Mouse (Mus musculus) splenic B cell, adult 2 months (primary cell): Measurements from ENCODE around the gene Ctxn2.
"Not testable (repeated sequence)": the region's sequence is repeated elsewhere in the genome, so short reads cannot be mapped to it uniquely, and the experiment has no call there.

ENCODE experiments used
- DNase-seq: peaks from one replicate; pipeline ENCODE4 v3.0.0-alpha.2; 2011; ENCODE audit warnings: low read depth, low spot score
- H3K27me3 ChIP-seq: 2 replicates; pipeline ENCODE4 v1.6.1; 2012; ENCODE audit warnings: mild to moderate bottlenecking, low read length, moderate library complexity, mixed read lengths; ENCODE audit not compliant: control insufficient read depth, poor library complexity, insufficient read depth, severe bottlenecking
- H3K36me3 ChIP-seq: 2 replicates; pipeline ENCODE4 v1.6.1; 2012; ENCODE audit warnings: mild to moderate bottlenecking, low read length, moderate library complexity, mixed read lengths; ENCODE audit not compliant: control insufficient read depth, poor library complexity, insufficient read depth, severe bottlenecking

Ctxn2 gene

GRCm38 (mm10) chr2:125135903-125136811, at the start of gene Ctxn2:
Ctxn2 (plus strand) TSS chr2:125136692.
- Histone ChIP-seq H3K36me3 (no peaks in the 10 kb centered on the region), H3K27me3 (no peaks in the 10 kb centered on the region)
- DNase-seq = peak; percentile 65

- H3K27me3 ChIP-seq = no peaks in the 10 kb centered on the region
- DNase-seq = no peak
- H3K36me3 ChIP-seq = 0 out of 2 replicates have a peak, but pooled peaks cover 1% of the 10 kb centered on the region
Observed at GRCm38 (mm10) chr2:125088757-125089156, 47.7 kb upstream of the Ctxn2 start.

GRCm38 (mm10) chr2:125092123-125092522, 44.4 kb upstream of the Ctxn2 start:
- not testable (repeated sequence) for DNase-seq

GRCm38 (mm10) chr2:125104491-125104890, 32.0 kb upstream of the Ctxn2 start:
- not testable (repeated sequence) for H3K36me3 ChIP-seq, DNase-seq

More at GRCm38 (mm10) chr2:125092123-125092522, 44.4 kb upstream of the Ctxn2 start:
- not testable (repeated sequence) for H3K36me3 ChIP-seq, H3K27me3 ChIP-seq

GRCm38 (mm10) chr2:125106536-125106935, 30.0 kb upstream of the Ctxn2 start:
- not testable (repeated sequence) for DNase-seq, H3K27me3 ChIP-seq, H3K36me3 ChIP-seq

More at GRCm38 (mm10) chr2:125104491-125104890, 32.0 kb upstream of the Ctxn2 start:
- not testable (repeated sequence) for H3K27me3 ChIP-seq

GRCm38 (mm10) chr2:125119381-125120110, 16.9 kb upstream of the Ctxn2 start:
- Histone ChIP-seq H3K27me3 (no peaks in the 10 kb centered on the region), H3K36me3 (no peaks in the 10 kb centered on the region)
- DNase-seq = no peak

GRCm38 (mm10) chr2:125122288-125122623, 14.2 kb upstream of the Ctxn2 start:
- peak; percentile 31 for DNase-seq
- no peaks in the 10 kb centered on the region for H3K36me3 ChIP-seq
- H3K27me3 ChIP-seq = no peaks in the 10 kb centered on the region

GRCm38 (mm10) chr2:125122624-125123476, 13.6 kb upstream of the Ctxn2 start:
- Histone ChIP-seq H3K27me3 (no peaks in the 10 kb centered on the region; the same call in 1 of the 2 replicates), H3K36me3 (no peaks in the 10 kb centered on the region)
- peak; percentile 54 for DNase-seq

- no peaks in the 10 kb centered on the region; the same call in 1 of the 2 replicates for H3K27me3 ChIP-seq
- DNase-seq = peak; percentile 90
- no peaks in the 10 kb centered on the region for H3K36me3 ChIP-seq
Observed at GRCm38 (mm10) chr2:125123477-125123852, 13.0 kb upstream of the Ctxn2 start, which contains the start of gene Myef2. Myef2 (minus strand) TSS chr2:125123661.

GRCm38 (mm10) chr2:125125824-125126223, 10.7 kb upstream of the Ctxn2 start:
- Histone ChIP-seq H3K27me3 (no peaks in the 10 kb centered on the region; the same call in 1 of the 2 replicates), H3K36me3 (no peaks in the 10 kb centered on the region)
- DNase-seq = no peak

- Histone ChIP-seq H3K36me3 (no peaks in the 10 kb centered on the region), H3K27me3 (no peaks in the 10 kb centered on the region; the same call in 1 of the 2 replicates)
- no peak for DNase-seq
Observed at GRCm38 (mm10) chr2:125126792-125127191, 9.7 kb upstream of the Ctxn2 start.

GRCm38 (mm10) chr2:125134113-125134512, 2.4 kb upstream of the Ctxn2 start:
- no peaks in the 10 kb centered on the region for H3K27me3 ChIP-seq
- no peaks in the 10 kb centered on the region for H3K36me3 ChIP-seq
- no peak for DNase-seq

GRCm38 (mm10) chr2:125136846-125137245, 354 bp downstream of the Ctxn2 start:
- Histone ChIP-seq H3K36me3 (no peaks in the 10 kb centered on the region), H3K27me3 (no peaks in the 10 kb centered on the region)
- DNase-seq = no peak

- DNase-seq = no peak
- H3K36me3 ChIP-seq = no peaks in the 10 kb centered on the region
- H3K27me3 ChIP-seq = no peaks in the 10 kb centered on the region
Observed at GRCm38 (mm10) chr2:125142336-125142735, 5.8 kb downstream of the Ctxn2 start.
